Mouse (Mus musculus): ENCODE results near the gene Plscr5.
"Not testable (repeated sequence)": the region's sequence is repeated elsewhere in the genome, so short reads cannot be mapped to it uniquely, and the experiment has no call there.

Gene Plscr5

DNA sequence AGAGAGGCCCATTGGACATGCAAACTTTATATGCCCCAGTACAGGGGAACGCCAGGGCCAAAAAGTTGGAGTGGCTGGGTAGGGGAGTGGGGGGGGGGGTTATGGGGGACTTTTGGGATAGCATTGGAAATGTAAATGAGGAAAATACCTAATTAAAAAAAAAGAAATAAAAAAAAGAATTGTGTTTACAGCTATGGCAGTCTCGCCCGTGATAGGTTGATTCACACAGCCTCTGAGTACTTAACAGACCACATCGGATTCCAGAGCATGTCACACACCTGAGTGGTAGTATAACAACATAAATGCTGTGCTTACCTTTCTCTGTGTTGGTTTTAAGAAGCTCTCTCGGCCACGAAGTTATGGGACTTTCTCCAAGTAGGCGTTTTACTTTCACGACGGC is at the start of gene Plscr5:
TSS of gene Plscr5 (plus strand) at position 301 of the 400 bp plus-strand sequence.
- DNase-seq (ENCODE audit: low spot score), result not testable (repeated sequence)

DNA sequence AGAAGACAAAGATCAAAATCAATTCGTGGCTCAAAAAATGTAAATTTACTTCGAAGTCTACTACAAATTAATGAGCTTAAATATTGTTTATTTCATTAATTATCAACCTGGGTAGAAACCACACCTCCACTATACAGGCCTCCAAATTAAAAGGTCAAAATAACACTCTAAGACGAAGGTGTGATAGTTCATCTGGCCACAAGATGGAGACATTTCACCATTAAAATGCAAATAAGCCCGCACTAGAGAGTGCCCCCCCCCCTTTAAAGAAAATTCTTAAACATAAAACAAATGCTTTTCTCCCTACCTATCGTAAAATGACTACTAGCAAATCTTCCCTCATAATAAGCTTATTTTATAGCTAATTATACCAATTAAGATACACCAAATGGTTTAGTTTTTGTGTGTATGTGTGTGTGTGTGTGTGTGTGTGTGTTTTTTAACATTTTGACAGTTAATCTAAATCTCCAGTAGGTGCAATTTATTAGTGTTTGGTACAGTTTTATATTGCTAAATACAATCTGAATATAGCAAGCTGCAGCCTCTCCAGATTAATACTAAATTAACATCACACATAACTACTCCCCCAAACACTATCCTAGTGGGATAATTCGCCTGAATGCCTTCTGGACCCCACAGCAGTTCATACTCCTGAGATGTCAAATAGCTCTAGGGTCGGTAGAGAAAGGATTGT is 45.0 kb upstream of the Plscr5 start:
- no peak for DNase-seq (ENCODE audit: low spot score)

- DNase-seq (ENCODE audit: low spot score), result no peak
Observed at GRCm38 (mm10) chr9:92162213-92162612, 30.5 kb upstream of the Plscr5 start.

DNA sequence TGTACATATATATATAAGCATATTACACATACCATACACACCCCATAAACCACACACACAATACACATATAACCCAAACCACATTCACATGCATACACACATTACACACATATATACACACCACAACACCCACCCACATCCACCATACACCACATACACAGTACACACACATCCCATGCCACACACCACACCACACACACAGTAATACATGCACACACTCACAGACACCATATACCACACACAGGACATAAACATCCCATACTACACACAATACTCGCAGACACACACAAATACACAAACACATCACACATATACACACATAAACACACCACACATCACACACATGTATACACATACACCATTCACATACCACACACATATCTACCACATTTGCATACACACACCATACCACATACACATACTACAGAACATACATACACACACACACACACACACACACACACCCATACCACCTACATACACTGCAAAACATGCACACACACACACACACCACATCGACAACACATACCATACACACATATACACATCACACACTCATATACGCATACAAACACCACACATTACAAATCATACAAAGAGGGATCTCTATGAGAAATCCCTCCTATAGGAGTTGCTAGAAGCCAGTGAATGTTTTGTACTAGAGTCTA is 19.3 kb upstream of the Plscr5 start:
- no peak for DNase-seq (ENCODE audit: low spot score)

GRCm38 (mm10) chr9:92174176-92175075 is 18.3 kb upstream of the Plscr5 start:
- peak; percentile 2 for DNase-seq (ENCODE audit: low spot score)

DNA sequence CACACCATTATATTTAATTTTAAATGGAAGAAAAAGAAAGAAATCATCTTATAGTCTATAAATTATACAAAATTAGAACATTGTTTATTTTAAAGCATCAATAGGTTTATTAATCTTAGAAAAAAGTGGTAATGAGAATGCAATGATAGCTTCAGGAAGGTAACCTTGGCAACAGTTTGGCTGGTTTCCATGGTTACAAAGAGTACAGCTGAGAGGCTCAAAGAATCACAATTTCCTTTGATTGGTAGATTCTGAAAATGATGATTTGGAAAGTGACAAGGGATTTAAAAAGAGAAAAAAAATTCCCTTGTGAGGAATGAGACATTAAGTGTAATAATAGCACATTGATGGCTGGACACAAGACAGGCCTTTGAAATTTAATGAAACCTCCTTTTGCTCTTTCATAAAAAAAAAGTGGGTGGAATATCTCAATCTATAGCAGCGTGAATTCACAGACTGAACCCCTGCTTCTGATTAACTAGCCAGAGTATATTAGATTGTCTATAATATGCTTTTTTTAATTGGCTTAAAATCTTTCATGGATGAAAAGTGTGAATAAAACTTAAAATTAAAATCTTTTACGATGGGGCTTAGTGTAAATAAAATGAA is 13.8 kb upstream of the Plscr5 start:
- no peak for DNase-seq (ENCODE audit: low spot score)

DNA sequence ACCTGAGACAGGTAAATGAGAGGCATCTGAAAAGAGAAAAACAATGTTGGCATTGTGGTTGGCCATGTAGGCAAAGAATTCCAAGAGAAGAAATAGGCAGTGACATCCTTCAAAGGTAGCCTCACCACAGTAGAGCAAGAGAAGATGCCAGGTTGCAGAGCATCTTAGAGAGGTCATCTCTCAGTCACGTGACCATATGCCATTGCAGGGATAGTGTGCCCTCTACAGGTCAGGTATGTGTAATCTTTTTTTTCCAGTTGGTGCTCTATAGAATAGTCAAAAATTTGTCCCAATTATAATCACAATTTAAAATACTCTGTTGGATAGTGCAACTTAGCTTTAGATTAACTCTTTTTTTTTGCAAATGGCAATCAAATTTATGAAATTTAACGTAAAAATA is 1.4 kb upstream of the Plscr5 start:
- no peak for DNase-seq (ENCODE audit: low spot score)

DNA sequence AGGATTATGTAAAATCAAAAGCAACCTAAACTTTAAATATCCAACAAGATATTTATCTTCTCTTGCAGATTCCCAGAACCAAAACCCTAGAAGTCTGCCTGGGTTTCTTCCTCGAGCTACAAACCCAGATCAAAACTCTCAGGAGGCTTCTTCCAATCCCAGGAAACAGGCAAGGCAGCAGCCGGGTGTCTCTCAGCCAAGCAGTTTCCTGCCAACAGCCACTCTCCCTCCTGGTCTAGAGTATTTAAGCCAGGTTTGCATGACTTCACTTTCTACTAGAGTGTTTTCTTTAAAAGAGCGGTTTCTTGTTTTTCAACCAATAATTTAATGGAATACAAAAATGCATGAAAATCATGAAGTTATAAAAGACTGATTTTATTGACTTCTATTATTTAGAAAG is 5.7 kb downstream of the Plscr5 start:
- DNase-seq (ENCODE audit: low spot score), result no peak

GRCm38 (mm10) chr9:92199564-92199963 is 6.8 kb downstream of the Plscr5 start:
- no peak for DNase-seq (ENCODE audit: low spot score)

DNA sequence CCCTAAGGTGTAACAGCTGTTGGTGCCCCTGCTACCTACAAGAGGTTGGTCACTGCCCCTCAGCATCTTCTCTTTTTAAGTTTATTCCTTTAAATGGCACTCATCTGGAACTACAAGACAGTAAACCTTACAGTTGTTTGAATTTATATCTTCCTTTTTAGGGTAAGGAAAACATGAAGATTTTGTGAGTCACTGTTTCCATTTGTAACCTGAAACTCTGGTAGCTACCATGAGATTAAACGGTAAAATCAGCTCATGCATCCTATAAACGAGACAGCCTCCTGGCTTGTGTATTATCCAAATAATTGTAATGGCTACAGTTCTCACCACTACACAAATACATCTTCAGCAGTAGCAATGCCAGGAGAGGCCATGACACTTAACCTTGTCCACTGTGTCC is 11.7 kb downstream of the Plscr5 start:
- DNase-seq (ENCODE audit: low spot score), result no peak

DNA sequence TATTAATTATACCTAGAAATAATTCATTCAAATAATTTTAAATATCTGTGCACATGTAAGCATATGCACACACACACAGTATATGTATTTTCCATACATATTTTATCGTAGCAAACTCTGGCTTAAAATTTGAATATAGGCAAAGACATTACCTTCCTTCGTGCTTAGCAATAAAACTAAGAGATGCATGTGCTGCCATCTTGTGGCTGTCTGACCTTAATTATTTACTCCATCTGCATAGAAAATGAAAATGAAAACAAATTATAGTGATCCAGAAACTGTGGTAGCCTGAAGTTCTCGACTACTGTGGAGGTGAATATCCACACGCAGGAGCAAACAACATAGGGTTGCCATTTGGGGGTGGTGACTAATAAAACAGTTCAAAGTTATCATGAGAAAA is 14.6 kb downstream of the Plscr5 start:
- DNase-seq (ENCODE audit: low spot score), result no peak

DNA sequence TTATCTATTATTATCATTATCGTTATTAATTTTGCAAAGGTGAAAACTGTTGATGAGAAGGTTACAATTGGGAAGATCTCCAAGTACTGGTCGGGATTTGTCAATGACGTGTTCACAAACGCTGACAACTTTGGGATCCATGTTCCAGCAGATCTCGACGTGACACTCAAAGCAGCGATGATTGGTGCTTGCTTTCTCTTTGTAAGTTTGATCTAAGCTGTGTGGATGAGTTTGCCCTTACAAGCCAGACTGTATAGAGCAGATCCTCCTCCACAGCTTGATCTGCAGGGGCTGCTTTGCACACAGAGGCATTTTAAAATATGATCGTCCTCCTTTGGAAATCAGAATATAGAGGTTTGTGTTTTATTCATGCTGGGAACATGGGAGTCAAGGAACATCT is 15.0 kb downstream of the Plscr5 start:
- no peak for DNase-seq (ENCODE audit: low spot score)

DNA sequence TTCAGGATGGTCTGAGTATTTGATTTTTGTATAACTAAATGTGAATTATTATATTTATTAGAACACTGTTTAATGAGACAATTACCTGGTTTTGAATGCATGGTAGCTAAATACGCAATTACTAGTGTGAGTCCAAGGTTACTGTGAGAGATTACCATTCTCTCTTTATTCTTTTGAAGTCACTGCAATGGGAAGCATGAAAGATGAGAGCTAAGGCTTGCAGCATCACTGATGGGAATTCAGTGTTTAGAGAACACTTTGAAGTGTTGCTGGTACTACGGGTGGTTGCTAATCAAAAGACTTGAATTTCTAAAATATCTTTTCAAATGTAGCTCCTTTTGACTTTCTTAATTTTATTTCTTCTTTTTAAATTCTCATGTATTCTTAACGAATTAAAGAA is 17.1 kb downstream of the Plscr5 start:
- DNase-seq (ENCODE audit: low spot score), result no peak

GRCm38 (mm10) chr9:92210386-92210967 is 17.7 kb downstream of the Plscr5 start:
- no peak for DNase-seq (ENCODE audit: low spot score)

DNA sequence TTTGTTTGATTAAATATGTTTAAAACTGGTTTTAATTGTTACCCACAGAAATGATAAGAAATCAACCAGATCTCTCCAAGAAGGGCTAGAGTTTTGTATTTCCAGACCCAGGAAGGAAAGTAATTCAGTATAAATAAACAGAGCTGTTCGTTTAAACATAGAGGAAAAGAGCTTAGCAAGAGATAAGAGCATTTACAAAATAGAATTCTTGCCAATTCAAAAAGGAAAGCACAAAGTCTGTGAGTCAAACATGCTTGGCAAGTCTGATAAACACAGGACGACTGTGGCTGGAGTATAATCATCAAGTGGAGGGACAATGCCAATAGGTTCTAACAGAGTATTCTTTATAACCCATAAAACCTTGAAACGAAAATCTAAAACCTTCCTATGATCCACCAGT is 18.3 kb downstream of the Plscr5 start:
- DNase-seq (ENCODE audit: low spot score), result no peak

GRCm38 (mm10) chr9:92217484-92217883 is 24.7 kb downstream of the Plscr5 start:
- no peak for DNase-seq (ENCODE audit: low spot score)

DNA sequence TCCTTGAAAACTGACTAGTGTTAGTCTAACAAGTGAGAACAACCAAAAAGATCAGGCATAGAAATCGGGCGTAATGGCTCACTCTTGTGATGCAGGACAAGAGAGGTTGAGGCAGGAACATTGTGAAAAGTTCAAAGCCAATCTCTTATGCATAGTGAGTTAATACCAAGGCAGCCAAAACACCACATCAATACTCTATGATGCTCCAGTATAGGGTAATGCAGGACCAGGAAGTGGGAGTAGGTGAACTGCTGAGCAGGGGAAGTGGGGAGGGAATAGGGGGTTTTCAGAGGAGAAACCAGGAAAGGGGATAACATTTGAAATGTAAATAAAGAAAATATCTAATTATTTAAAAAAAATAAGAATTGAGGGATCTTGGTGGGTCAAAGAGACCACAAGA is 25.2 kb downstream of the Plscr5 start:
- DNase-seq (ENCODE audit: low spot score), result no peak

- DNase-seq (ENCODE audit: low spot score), result no peak
Observed at GRCm38 (mm10) chr9:92220151-92220550, 27.4 kb downstream of the Plscr5 start.

DNA sequence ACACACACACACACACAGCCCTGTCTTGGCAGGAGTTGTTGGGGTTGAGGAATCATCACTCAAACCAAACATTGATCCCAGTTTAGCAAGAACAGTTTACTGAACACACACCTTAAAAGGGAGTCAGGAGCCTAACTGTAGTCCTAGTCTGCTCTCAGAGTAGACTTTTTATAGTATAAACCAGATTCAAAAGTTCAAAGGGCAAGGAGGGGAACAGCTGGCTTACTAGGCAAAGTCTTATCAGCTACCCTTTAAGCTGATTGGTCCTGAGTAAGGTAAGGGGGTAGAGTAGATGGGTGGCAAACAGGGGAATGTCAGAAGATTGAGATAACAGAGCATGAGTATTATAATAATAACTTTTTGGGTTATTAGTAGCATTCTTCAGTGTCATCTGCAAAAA is 28.7 kb downstream of the Plscr5 start:
- no peak for DNase-seq (ENCODE audit: low spot score)

DNA sequence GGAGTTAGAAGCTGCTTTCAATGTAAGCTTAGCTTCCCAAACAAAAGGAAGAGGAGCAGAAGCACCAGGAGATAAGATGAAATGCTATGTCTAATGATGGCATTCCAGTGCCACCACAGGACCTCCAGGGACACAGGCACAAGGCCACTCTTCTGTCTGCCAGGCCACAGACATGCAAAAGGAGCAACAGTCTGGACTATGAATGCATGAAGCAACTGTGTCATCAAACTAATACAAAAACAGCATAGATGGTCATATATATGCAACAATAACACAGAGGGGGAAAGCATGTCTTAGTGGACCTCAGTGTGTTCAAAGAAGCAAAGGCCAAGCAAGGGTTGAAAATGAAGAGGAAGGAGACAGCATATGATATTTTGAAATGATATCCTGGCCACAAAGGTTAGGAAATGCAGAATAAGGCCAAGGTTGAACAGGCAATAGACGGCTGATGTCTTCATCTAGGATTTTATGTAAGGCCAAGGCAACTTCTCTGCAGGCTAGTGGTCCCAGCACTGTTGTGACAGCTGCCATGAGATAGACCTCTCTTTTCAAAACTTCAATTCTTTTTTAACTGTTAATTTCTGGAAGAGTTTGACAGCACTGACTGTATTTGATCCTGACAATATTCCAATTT is 32.0 kb downstream of the Plscr5 start:
- DNase-seq (ENCODE audit: low spot score), result no peak

- no peak for DNase-seq (ENCODE audit: low spot score)
Observed at GRCm38 (mm10) chr9:92226127-92226655, 33.5 kb downstream of the Plscr5 start.
